20 mouse cellular contexts compared by ENCODE assay signal in the genomic region with DNA sequence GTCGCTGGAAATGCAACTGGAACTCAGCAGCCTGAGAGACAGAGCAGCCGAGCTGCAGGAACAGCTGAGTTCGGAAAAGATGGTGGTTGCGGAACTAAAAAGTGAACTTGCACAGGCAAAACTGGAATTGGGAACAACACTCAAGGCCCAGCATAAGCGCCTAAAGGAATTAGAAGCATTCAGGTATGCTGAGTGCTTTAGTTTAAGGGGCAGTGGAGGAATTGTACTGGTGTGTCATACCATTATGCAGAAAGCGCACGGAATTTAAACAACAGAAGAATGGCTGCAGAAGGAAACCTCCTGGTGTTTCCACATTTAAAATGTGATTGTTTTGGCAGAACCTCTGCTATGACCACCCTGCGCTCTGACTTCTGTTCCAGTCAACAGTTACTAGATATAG. TPM values are rescaled to one million over a fixed set of nuclear protein-coding genes. Genes with fewer than 3 reads are reported as not detected.
DNase-seq lines count a peak whose midpoint lies in the region; ATAC-seq and TF ChIP-seq lines count a peak whose summit lies in the region.
"Had no signal": no experiment of that assay in that cellular context is flagged by ENCODE, and none has a peak within 500 bp of the region (broad histone marks: within the 10 kb centered on the region; RNA-seq: fewer than 3 reads in every experiment).

No protein-coding gene starts in this region.

- H3K27me3 ChIP-seq in lung, postnatal 0 days (replicated peaks; ENCODE audit: insufficient read depth, low read length): no peaks in the 10 kb centered on the region
- no peaks in the 10 kb centered on the region for H3K27me3 ChIP-seq in midbrain, embryonic 15.5 days (replicated peaks)
- H3K27me3 ChIP-seq: embryonic facial prominence, embryonic 12.5 days; forebrain, embryonic 13.5 days; forebrain, embryonic 15.5 days had no signal

- H3K27ac ChIP-seq in lung, postnatal 0 days (ENCODE audit: low read length): no peak overlapping the region
- H3K27ac ChIP-seq in midbrain, embryonic 15.5 days: no peak overlapping the region
- H3K27ac ChIP-seq: embryonic facial prominence, embryonic 10.5 days; embryonic facial prominence, embryonic 12.5 days; forebrain, embryonic 13.5 days; forebrain, embryonic 15.5 days had no signal

- 83% methylated on average over 8 of the region's 8 CpGs for WGBS in lung, postnatal 0 days
- 94% methylated on average over 8 of the region's 8 CpGs for WGBS in midbrain, embryonic 15.5 days

- no peaks in the 10 kb centered on the region for H3K4me1 ChIP-seq in lung, postnatal 0 days (ENCODE audit: insufficient read depth, low read depth, low read length)
- H3K4me1 ChIP-seq in midbrain, embryonic 15.5 days: no peaks in the 10 kb centered on the region
- H3K4me1 ChIP-seq: embryonic facial prominence, embryonic 10.5 days; embryonic facial prominence, embryonic 12.5 days; forebrain, embryonic 13.5 days; forebrain, embryonic 15.5 days had no signal

- TF ChIP-seq EP300 in lung, postnatal 0 days (IDR thresholded peaks at IDR 0.05): peak; percentile 71; the same call in 1 of the 2 replicates

- peak; percentile 12 for DNase-seq in lung, postnatal 0 days (ENCODE audit: low spot score)
- DNase-seq in lung, postnatal 14 days: no peak
- DNase-seq in R1 (ENCODE audit: low read depth, low spot score) (peak; percentile 76), ZHBTc4 (ENCODE audit: low read depth, low spot score) (peak; percentile 26)
- peak; percentile 23 for DNase-seq in lung, postnatal 36 days
- no peak for DNase-seq in adrenal gland, postnatal 10 days
- DNase-seq: adrenal gland, adult 2 months; adrenal gland, postnatal 14 days; adrenal gland, postnatal 36 days; cerebellum, adult 11-12 months; cerebellum, adult 2 months; cerebellum, adult 9-10 months; cerebellum, postnatal 10 days; cerebellum, postnatal 25 days; forebrain, postnatal 0 days had no signal

- no peaks in the 10 kb centered on the region for H3K9me3 ChIP-seq in lung, postnatal 0 days (ENCODE audit: low read length)
- no peaks in the 10 kb centered on the region for H3K9me3 ChIP-seq in midbrain, embryonic 15.5 days
- H3K9me3 ChIP-seq: embryonic facial prominence, embryonic 10.5 days; embryonic facial prominence, embryonic 12.5 days; forebrain, embryonic 13.5 days; forebrain, embryonic 15.5 days had no signal

- H3K4me3 ChIP-seq in lung, postnatal 0 days (ENCODE audit: low read depth, low read length): no peak overlapping the region
- no peak overlapping the region for H3K4me3 ChIP-seq in midbrain, embryonic 15.5 days
- H3K4me3 ChIP-seq: embryonic facial prominence, embryonic 10.5 days; embryonic facial prominence, embryonic 12.5 days; forebrain, embryonic 13.5 days; forebrain, embryonic 15.5 days had no signal

- peak; percentile 80 for ATAC-seq in lung, postnatal 0 days
- no peak for ATAC-seq in midbrain, embryonic 15.5 days (replicated peaks)
- ATAC-seq: forebrain, embryonic 13.5 days; forebrain, embryonic 15.5 days; forebrain, postnatal 0 days had no signal

- H3K36me3 ChIP-seq in lung, postnatal 0 days (ENCODE audit: insufficient read depth, low read length): peaks cover 29% of the 10 kb centered on the region; the same call in 1 of the 2 replicates
- H3K36me3 ChIP-seq in midbrain, embryonic 15.5 days (replicated peaks): peaks cover 73% of the 10 kb centered on the region

- H3K9ac ChIP-seq in lung, postnatal 0 days (replicated peaks; ENCODE audit: low read depth): no peak overlapping the region
- no peak overlapping the region for H3K9ac ChIP-seq in midbrain, embryonic 15.5 days
- H3K9ac ChIP-seq: embryonic facial prominence, embryonic 12.5 days; forebrain, embryonic 13.5 days; forebrain, embryonic 15.5 days; forebrain, postnatal 0 days had no signal

- no peak for TF ChIP-seq CTCF in lung, postnatal 0 days (IDR thresholded peaks at IDR 0.05)

- no peak overlapping the region for H3K4me2 ChIP-seq in lung, postnatal 0 days (replicated peaks; ENCODE audit: low read depth, low read length)
- H3K4me2 ChIP-seq in midbrain, embryonic 15.5 days: no peak overlapping the region
- H3K4me2 ChIP-seq: embryonic facial prominence, embryonic 12.5 days; forebrain, embryonic 13.5 days; forebrain, embryonic 15.5 days had no signal

RNA-seq across cellular contexts. Expression of a gene that starts 44.2 kb away (rescaled TPM):
- 34.9 and 38.5 TPM in 2 replicates for polyA plus RNA-seq in lung, postnatal 0 days (2015; fragmentation: Nextera tagmentation; extraction: Ambion mirVana)
- polyA plus RNA-seq in midbrain, embryonic 15.5 days (2015; fragmentation: Nextera tagmentation; extraction: Ambion mirVana): 140 and 146 TPM in 2 replicates
- 10 to 100 TPM; 17.2 to 22.5 TPM for total RNA-seq in adrenal gland, postnatal 10 days (2021)

Comparison
In these comparisons a context has a peak if more than half of its experiments do, and no peak if none do; other contexts are left out.
1. DNase-seq: peak in lung, postnatal 0 days (single experiment), R1 (single experiment), ZHBTc4 (single experiment) and lung, postnatal 36 days (single experiment); none in lung, postnatal 14 days (single experiment) and adrenal gland, postnatal 10 days (single experiment).